Mouse (Mus musculus) myocyte (in vitro differentiated cells): ENCODE measurements around the gene Cxcl13. TPM values are rescaled to one million over a fixed set of nuclear protein-coding genes. Genes with fewer than 3 reads are reported as not detected.
"Not testable (repeated sequence)": the region's sequence is repeated elsewhere in the genome, so short reads cannot be mapped to it uniquely, and the experiment has no call there.

Experiments
- H3K27me3 ChIP-seq: one replicate; pipeline ENCODE4 v1.6.1; 2011; ENCODE audit not compliant: control insufficient read depth, insufficient read depth, insufficient read length
- H3K36me3 ChIP-seq: one replicate; pipeline ENCODE4 v1.6.1; 2011; ENCODE audit not compliant: control insufficient read depth, insufficient read depth
- H3K4me2 ChIP-seq: one replicate; pipeline ENCODE4 v1.6.1; 2011; ENCODE audit warnings: low read depth, control low read depth
- H3K4me3 ChIP-seq: one replicate; pipeline ENCODE4 v1.5.1; 2011; ENCODE audit warnings: mild to moderate bottlenecking, control low read depth, moderate library complexity
- H3K79me2 ChIP-seq: one replicate; pipeline ENCODE4 v1.6.1; 2011; ENCODE audit not compliant: control insufficient read depth, insufficient read depth
- H3ac ChIP-seq: one replicate; pipeline ENCODE4 v1.6.1; 2011; ENCODE audit not compliant: control insufficient read depth, insufficient read length
- CEBPB ChIP-seq: IDR thresholded peaks from 2 replicates; pipeline ENCODE4 v1.6.1; 2011; ENCODE audit warnings: mild to moderate bottlenecking, moderate library complexity; ENCODE audit not compliant: poor library complexity, insufficient read depth, severe bottlenecking
- E2F4 ChIP-seq: IDR thresholded peaks from one replicate; pipeline ENCODE4 v1.6.1; 2011; ENCODE audit warnings: mild to moderate bottlenecking, control low read depth, moderate library complexity; ENCODE audit not compliant: insufficient read depth
- MYOD1 ChIP-seq, 3 experiments: IDR thresholded peaks; one replicate each; pipeline ENCODE4 v1.6.1; 2011; ENCODE audit warnings: control low read depth in 2 of 3, low read depth in 2 of 3, mild to moderate bottlenecking in 2 of 3, moderate library complexity in 1 of 3; ENCODE audit not compliant: insufficient read length in 2 of 3, control insufficient read depth in 1 of 3
- MYOG ChIP-seq, 3 experiments: IDR thresholded peaks; one replicate each; pipeline ENCODE4 v1.6.1; 2011; ENCODE audit warnings: control low read depth in 2 of 3, low read depth in 2 of 3, mild to moderate bottlenecking in 2 of 3; ENCODE audit not compliant: insufficient read length in 2 of 3, control insufficient read depth in 1 of 3, insufficient read depth in 1 of 3
- POLR2A ChIP-seq: IDR thresholded peaks from one replicate; pipeline ENCODE4 v1.6.1; 2011; ENCODE audit warnings: low read depth, mild to moderate bottlenecking, control low read depth, moderate library complexity; ENCODE audit not compliant: insufficient read length
- POLR2AphosphoS2 ChIP-seq: IDR thresholded peaks from one replicate; pipeline ENCODE4 v1.6.1; 2011; ENCODE audit warnings: low read depth, control low read depth; ENCODE audit not compliant: insufficient read length
- SRF ChIP-seq: IDR thresholded peaks from one replicate; pipeline ENCODE4 v1.6.1; 2011; ENCODE audit warnings: low read depth; ENCODE audit not compliant: control insufficient read depth, insufficient read length
- TCF12 ChIP-seq: IDR thresholded peaks from one replicate; pipeline ENCODE4 v1.6.1; 2011; ENCODE audit warnings: mild to moderate bottlenecking, control low read depth; ENCODE audit not compliant: poor library complexity, insufficient read depth, severe bottlenecking
- TCF3 ChIP-seq: IDR thresholded peaks from one replicate; pipeline ENCODE4 v1.6.1; 2011; ENCODE audit warnings: low read depth, control low read depth; ENCODE audit not compliant: insufficient read length
- USF1 ChIP-seq: IDR thresholded peaks from one replicate; pipeline ENCODE4 v1.6.1; 2011; ENCODE audit warnings: low read depth, mild to moderate bottlenecking, control low read depth, moderate library complexity
- polyA plus RNA-seq: library from polyadenylated mRNA; unstranded; fragments of >200 nt; fragmentation: generic; extraction: Trizol; gene quantifications from one replicate; pipeline ENCODE4 v1.2.1, GENCODE M21; 2012; ENCODE audit warnings: missing spikeins

Cxcl13 gene
- polyA plus RNA-seq, 1 experiment = 0.95 TPM

DNA sequence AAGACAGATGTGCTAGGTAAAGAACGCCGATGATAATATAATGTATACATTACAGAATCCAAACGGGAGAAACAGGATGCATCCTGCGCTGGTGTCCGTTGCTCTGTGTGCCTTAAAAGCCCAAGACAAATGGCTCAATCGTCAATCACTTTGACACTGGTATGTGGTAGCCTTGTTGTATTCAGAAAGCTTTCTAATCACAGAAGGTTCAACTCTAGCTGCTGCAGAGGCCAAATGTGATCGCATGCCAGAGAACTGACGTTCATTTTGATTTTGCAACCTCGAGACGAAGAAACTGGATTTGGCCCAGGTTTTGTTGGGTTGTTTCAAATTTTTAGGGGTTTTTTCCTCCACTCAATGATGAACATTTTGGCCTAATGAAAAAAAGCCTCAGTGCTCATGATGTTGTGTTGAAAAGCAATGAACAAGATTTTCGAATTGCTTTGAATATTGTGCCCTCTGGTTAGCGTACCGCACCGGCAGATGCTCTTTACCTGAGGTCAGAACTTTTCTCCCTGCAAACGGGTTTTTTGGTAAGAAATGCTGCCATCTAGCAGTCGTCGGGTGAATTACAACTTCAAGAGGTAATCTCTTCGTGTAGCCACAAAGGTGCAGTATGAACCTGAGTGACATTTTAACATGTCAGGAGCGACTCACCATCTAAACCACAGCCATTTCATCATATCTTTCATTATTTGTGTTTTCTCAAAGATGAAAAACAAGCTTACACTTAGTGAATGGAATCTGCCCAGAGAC lies 6.6 kb upstream of the Cxcl13 start:
- Histone ChIP-seq H3K4me3 (no peak overlapping the region), H3K4me2 (no peak overlapping the region), H3ac (no peak overlapping the region), H3K27me3 (no peaks in the 10 kb centered on the region), H3K79me2 (no peaks in the 10 kb centered on the region), H3K36me3 (no peaks in the 10 kb centered on the region)
- TF ChIP-seq POLR2A = no peak
- TF ChIP-seq MYOG (IDR thresholded peaks at IDR 0.05; ENCODE audit: control insufficient read depth in 1 of 3, insufficient read depth in 1 of 3, insufficient read length in 2 of 3, low read depth in 2 of 3) = no peak
- TF ChIP-seq TCF12 = no peak

DNA sequence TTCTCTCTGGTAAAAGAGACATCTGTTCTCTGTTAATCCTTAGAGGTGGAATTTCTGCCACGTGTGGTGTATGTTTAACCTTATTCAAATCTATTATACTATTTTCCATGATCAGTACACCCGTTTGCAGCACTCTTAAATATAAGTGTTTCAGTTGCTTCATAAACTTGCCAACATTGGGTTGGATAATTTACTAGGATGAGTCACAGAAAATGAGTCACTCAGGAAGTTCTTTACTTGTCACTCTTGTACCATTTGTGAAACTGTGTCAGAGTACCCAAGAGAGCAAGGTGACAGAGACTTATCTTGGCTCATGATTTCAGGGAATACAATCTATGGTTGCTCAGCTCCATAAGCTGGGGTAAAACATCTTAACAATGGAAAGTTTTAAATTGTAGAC lies 8.2 kb downstream of the Cxcl13 start:
- Histone ChIP-seq H3K27me3 (no peaks in the 10 kb centered on the region), H3K4me3 (no peak overlapping the region), H3K4me2 (no peak overlapping the region), H3ac (no peak overlapping the region), H3K36me3 (no peaks in the 10 kb centered on the region), H3K79me2 (no peaks in the 10 kb centered on the region)
- TF ChIP-seq TCF3 = no peak
- no peak for TF ChIP-seq MYOD1 (IDR thresholded peaks at IDR 0.05; ENCODE audit: control insufficient read depth in 1 of 3, insufficient read length in 2 of 3, low read depth in 2 of 3)
- no peak for TF ChIP-seq USF1
- TF ChIP-seq MYOG (IDR thresholded peaks at IDR 0.05; ENCODE audit: control insufficient read depth in 1 of 3, insufficient read depth in 1 of 3, insufficient read length in 2 of 3, low read depth in 2 of 3) = no peak
- no peak for TF ChIP-seq CEBPB
- TF ChIP-seq TCF12 = no peak
- TF ChIP-seq POLR2AphosphoS2 = no peak

DNA sequence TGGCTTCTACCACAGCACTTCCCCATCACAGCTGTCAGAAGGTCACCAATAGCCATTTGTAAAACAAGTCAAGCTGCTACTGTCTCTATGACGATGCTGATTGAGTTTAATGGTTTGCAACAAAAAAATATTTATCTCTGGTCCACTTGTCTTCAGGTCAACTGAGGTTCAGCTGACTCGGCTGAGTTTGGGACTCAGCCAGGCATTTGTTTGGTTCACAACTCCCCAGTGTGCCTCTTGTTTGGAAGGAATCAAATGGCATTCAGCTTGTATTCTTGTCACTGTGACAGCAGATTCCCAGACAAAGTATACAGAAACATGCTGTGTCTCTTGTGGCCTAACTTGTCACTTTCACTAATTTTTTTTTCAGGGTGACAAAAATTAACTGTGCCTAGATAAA lies 9.9 kb downstream of the Cxcl13 start:
- no peak overlapping the region for H3ac ChIP-seq
- no peaks in the 10 kb centered on the region for H3K27me3 ChIP-seq
- no peaks in the 10 kb centered on the region for H3K36me3 ChIP-seq
- no peak overlapping the region for H3K4me2 ChIP-seq
- no peaks in the 10 kb centered on the region for H3K79me2 ChIP-seq
- H3K4me3 ChIP-seq = no peak overlapping the region
- TF ChIP-seq MYOD1 (IDR thresholded peaks at IDR 0.05; ENCODE audit: control insufficient read depth in 1 of 3, insufficient read length in 2 of 3, low read depth in 2 of 3) (peak in 1 of 3 experiments; percentile 6), POLR2A (no peak)

DNA sequence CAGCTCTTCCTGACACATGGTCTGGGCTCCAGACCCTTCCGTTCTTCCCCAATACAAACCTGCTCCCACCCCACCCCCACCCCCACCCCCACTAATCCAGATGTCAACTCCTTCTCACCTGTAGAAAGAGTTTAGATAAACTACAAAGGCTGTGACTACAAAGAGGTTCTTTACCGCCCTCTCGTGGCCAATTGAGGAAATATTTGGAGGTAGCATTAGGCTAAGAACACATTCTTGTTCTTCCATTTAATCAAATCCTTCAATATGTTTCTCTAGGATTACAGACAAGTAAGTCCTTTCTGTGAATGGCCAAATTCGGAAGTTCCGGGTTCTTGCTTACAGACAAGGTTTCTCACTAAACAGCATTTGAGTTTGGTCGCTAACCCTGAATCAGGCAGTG lies 14.1 kb downstream of the Cxcl13 start:
- Histone ChIP-seq H3ac (no peak overlapping the region), H3K4me3 (no peak overlapping the region)
- TF ChIP-seq E2F4 (no peak), SRF (no peak), TCF12 (no peak)

DNA sequence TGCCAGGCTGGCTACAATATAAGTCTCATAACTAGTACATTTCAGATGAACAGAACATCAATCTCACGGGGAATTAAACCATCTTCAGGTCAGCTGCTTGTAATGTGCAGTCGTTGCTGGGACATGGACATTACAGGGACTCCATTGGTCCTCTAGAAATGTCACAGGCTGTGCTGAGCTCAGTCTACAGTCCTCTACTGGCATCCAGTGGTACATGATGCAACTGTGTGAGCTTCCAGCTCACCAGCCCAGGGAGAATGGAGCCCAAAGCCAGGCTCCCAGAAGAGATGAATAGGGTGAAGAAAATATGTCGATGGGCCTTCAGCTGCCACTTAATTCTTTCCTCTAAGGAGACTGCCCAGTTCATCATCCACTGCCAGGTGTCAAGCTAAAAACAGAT lies 15.5 kb downstream of the Cxcl13 start:
- TF ChIP-seq USF1 (no peak), MYOG (IDR thresholded peaks at IDR 0.05; ENCODE audit: control insufficient read depth in 1 of 3, insufficient read depth in 1 of 3, insufficient read length in 2 of 3, low read depth in 2 of 3) (peak in 1 of 3 experiments; percentile 39), CEBPB (peak; percentile 45; the same call in 1 of the 2 replicates)
- H3K79me2 ChIP-seq = no peaks in the 10 kb centered on the region
- H3ac ChIP-seq = no peak overlapping the region
- no peak overlapping the region for H3K4me2 ChIP-seq
- no peak overlapping the region for H3K4me3 ChIP-seq
- H3K36me3 ChIP-seq = no peaks in the 10 kb centered on the region
- no peaks in the 10 kb centered on the region for H3K27me3 ChIP-seq

More for the DNA sequence above, 14.1 kb downstream of the Cxcl13 start:
- no peak overlapping the region for H3K4me2 ChIP-seq
- no peaks in the 10 kb centered on the region for H3K79me2 ChIP-seq
- H3K36me3 ChIP-seq = no peaks in the 10 kb centered on the region
- no peaks in the 10 kb centered on the region for H3K27me3 ChIP-seq

DNA sequence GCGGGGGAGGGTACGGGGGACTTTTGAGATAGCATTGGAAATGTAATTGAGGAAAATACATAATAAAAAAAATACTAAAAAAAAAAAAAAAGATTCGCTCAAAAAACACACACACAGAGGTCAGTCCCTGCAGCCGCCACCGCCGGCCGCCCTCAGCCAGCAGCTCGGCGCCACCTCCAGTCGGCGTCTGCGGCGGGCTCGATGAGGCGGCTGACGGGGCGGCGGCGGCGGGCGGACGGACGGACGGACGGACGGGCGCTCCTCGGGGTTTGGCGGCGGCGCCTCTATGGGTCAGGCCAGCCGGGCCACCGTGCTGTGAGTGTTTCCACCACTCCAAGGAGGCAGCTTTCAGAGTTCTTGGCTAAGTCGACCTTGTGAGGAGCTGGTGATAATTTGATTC lies 17.1 kb downstream of the Cxcl13 start:
- H3ac ChIP-seq, H3K79me2 ChIP-seq, H3K27me3 ChIP-seq, H3K4me2 ChIP-seq, H3K36me3 ChIP-seq, H3K4me3 ChIP-seq: not testable (repeated sequence)

DNA sequence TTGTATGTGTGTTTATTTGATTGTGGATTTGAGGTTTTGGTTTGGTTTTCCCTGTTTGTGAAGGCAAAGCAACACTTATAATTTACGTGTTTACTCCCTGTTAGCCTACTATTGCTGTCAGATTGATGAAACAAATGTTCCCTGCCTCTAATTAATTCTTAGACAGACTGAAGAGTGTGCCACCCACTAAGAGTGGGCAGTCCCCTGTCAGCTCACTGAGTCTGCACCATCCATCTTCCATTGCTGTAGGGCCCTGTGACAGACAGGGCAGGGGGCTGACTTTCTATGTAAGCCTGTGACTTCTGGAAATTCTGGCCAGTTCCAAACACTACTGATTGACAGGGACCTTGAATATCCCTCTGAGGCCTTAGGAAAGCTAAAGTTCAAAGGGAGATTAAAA lies 19.5 kb downstream of the Cxcl13 start:
- Histone ChIP-seq H3K27me3 (no peaks in the 10 kb centered on the region), H3K4me2 (no peak overlapping the region), H3K79me2 (no peaks in the 10 kb centered on the region), H3ac (no peak overlapping the region), H3K36me3 (no peaks in the 10 kb centered on the region), H3K4me3 (no peak overlapping the region)
- no peak for TF ChIP-seq CEBPB
- no peak for TF ChIP-seq SRF
